Comparison of ENCODE assay signal across 1 mouse cellular context in the genomic region with DNA sequence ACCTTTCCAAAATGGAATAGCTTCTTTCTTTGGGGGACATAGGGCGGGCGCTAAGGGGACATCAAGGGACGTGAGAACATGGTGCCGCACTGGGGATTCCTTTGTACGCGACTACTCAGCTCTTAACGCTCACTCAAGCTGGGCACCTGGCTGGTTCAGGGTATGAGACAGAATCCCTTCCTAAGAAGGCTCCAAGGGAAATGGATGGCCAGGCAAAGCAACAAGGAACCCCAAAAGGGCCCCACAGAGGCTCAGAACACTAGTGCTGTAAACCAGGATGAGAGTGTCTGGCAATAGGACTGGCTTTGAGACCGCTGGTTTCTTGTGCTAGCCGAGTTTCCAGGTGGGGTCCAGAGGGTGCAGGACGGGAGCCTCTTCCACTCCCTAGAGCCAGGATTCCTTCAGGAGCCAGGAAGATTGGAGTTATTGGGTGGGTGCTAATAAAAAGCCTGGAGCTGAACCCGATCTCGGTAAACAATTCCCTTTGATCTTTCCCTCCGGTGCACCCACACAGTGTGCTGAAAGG.
TF ChIP-seq lines count a peak whose summit lies in the region.

No protein-coding gene starts in this region.

TF ChIP-seq in myocyte, 11 proteins besides CTCF, POLR2A, EP300 and RAD21 (continued from another document):
- TF ChIP-seq MYOD1 (IDR thresholded peaks at IDR 0.05; ENCODE audit: control insufficient read depth in 1 of 3, insufficient read length in 2 of 3, low read depth in 2 of 3) (no peak), TCF3 (IDR thresholded peaks at IDR 0.05; ENCODE audit: insufficient read length, low read depth) (no peak)
TF ChIP-seq in myocyte: peak in this region for 0.
